Mouse (Mus musculus) thymus, adult 2 months (tissue): ENCODE measurements around the gene Sema5b. TPM values are rescaled to one million over a fixed set of nuclear protein-coding genes. Genes with fewer than 3 reads are reported as not detected.

Experiments used
- DNase-seq: peaks from one replicate; pipeline ENCODE4 v3.0.0; 2021
- H3K27ac ChIP-seq: fragments of 200-500 bp; 2 replicates; pipeline ENCODE4 v1.5.1; 2012; ENCODE audit warnings: low read length, control low read depth; ENCODE audit not compliant: control insufficient read depth, insufficient read depth
- H3K27me3 ChIP-seq: fragments of 200-500 bp; 2 replicates; pipeline ENCODE4 v1.6.1; 2012; ENCODE audit warnings: mild to moderate bottlenecking, low read length, moderate library complexity, mixed read lengths; ENCODE audit not compliant: control insufficient read depth, insufficient read depth
- H3K36me3 ChIP-seq: fragments of 200-500 bp; 2 replicates; pipeline ENCODE4 v1.6.1; 2012; ENCODE audit warnings: mild to moderate bottlenecking, low read length, moderate library complexity; ENCODE audit not compliant: control insufficient read depth, insufficient read depth
- H3K4me1 ChIP-seq: fragments of 200-500 bp; replicated peaks from 2 replicates; pipeline ENCODE4 v1.6.1; 2012; ENCODE audit warnings: low read length; ENCODE audit not compliant: control insufficient read depth, insufficient read depth
- H3K4me3 ChIP-seq: fragments of 200-500 bp; 2 replicates; pipeline ENCODE4 v1.5.1; 2012; ENCODE audit warnings: mild to moderate bottlenecking, low read length, control low read depth, moderate library complexity; ENCODE audit not compliant: control insufficient read depth, insufficient read depth
- CTCF ChIP-seq: fragments of 200-500 bp; IDR thresholded peaks from 2 replicates; pipeline ENCODE4 v1.5.1; 2012; ENCODE audit warnings: mild to moderate bottlenecking, control low read depth, low read length, moderate library complexity, borderline replicate concordance; ENCODE audit not compliant: control insufficient read depth, poor library complexity, insufficient read depth; ENCODE audit errors: extremely low read depth
- POLR2A ChIP-seq: fragments of 200-500 bp; IDR thresholded peaks from 2 replicates; pipeline ENCODE4 v1.6.1; 2012; ENCODE audit warnings: mild to moderate bottlenecking, low read length, control low read depth, moderate library complexity; ENCODE audit not compliant: control insufficient read depth, poor library complexity, insufficient read depth; ENCODE audit errors: extremely low read depth
- WGBS: fragments of 180-500 bp; shearing (Covaris S2); methylation state at CpG from one replicate; pipeline ENCODE4 v1.1.7; 2018; 5-methylcytosine and 5-hydroxymethylcytosine counted together
- polyA plus RNA-seq: library from polyadenylated mRNA; depleted of rRNA; stranded (reverse); fragments of >200 nt; gene quantifications from 2 replicates; pipeline ENCODE4 v1.2.3, GENCODE M21; 2012

The Sema5b gene
- polyA plus RNA-seq, 1 experiment = 0.54 TPM

DNA sequence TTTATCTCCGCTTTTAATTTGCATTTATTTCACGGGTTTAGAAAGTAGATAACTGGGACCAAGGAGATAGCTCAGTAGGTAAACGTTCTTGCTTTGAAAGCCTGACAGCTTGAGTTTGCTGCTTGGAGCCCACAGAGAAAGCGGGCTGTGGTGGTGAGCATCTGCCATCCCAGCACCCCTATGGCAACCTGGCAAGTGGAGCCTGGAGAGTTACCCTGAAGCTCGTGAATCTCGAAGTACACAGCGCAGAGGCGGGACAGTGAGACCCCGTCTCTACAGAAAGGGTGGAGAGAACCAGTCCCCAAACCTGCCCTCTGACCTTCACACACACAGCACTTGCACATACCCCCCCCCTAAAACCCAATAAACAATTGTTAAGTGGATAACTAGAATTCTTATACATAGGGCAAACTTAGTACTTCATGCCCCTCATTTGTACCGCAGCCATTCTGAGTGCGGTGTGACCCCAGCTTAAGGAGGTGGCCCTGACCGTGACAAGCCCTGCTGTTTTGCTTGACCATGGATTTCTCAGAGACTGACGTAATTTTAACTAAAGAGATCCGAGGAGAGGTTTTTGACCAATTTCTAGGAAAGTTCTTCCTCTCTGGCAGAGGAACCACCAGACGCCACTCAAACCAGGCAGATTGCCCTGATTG is 27.4 kb downstream of the Sema5b start:
- WGBS = 83% methylated on average over 15 of the region's 15 CpGs
- TF ChIP-seq CTCF (no peak), POLR2A (no peak)
- H3K4me3 ChIP-seq = no peak overlapping the region

DNA sequence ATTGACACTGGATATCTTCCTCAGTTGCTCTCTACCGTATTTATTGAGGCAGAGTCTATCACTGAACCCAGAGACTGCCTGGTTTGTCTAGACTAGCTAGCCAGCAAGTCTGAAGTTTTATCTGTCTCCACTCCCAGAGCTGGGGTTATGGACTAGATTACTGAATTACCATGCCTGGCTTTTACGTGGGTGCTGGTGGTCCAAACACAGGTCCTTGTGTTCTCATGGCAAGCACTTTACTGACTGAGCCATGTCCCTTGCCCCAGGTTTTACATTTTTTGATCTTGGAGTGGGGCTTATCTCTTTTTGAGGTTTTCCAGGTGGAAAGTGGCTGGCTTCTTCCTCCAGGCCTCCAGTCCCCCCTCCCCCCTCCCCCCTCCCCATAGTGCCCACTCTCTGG is 28.4 kb downstream of the Sema5b start:
- no peak overlapping the region for H3K4me3 ChIP-seq
- H3K36me3 ChIP-seq = no peaks in the 10 kb centered on the region
- H3K27ac ChIP-seq = no peak overlapping the region
- no peak for DNase-seq
- H3K4me1 ChIP-seq = no peaks in the 10 kb centered on the region
- TF ChIP-seq POLR2A (no peak), CTCF (no peak)
- H3K27me3 ChIP-seq = no peaks in the 10 kb centered on the region
- 85% methylated on average over 2 of the region's 2 CpGs for WGBS

More for the DNA sequence above, 27.4 kb downstream of the Sema5b start:
- Histone ChIP-seq H3K27me3 (no peaks in the 10 kb centered on the region), H3K4me1 (no peaks in the 10 kb centered on the region), H3K27ac (no peak overlapping the region), H3K36me3 (no peaks in the 10 kb centered on the region)
- DNase-seq = no peak

DNA sequence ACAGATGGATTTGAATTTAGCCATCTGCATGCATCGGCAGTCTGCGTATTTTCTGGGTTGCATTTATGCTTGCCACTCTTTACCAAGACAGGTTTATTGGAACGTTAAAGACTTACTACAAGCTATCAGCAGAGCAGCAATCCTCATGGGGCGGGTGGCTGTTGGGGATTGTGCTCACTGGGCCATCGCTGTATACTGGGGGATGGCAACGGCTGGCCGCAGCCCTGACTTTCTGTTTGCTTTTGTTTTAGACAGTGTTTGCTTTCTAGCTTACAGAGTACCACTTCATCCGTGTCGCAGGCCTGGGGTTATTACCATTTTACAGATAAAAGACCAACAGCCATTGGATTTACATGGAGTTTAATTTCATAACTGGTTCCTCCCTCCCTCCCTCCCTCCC is 28.8 kb downstream of the Sema5b start:
- no peaks in the 10 kb centered on the region for H3K36me3 ChIP-seq
- WGBS = 77% methylated on average over 9 of the region's 9 CpGs
- DNase-seq = no peak

DNA sequence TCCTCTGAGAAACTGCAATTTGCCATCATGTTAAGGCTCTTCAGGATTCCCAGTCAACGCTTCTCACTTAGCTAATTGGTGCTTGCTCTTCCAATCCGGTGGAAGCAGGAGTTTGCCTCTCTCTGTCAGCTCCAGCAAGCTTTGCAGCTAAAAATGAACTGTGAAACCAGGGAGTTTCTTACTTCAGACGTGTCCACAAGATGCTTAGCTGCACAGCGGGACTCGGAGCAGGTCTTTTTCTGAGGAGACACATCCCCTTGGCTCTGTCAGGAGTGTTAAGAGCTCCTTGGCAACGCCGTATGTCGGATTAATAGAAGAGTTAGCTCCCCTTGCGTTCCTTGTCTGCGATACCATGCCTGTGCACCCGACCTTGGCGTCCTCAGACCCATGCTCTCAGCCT is 29.7 kb downstream of the Sema5b start:
- Histone ChIP-seq H3K27ac (no peak overlapping the region), H3K4me1 (no peaks in the 10 kb centered on the region), H3K27me3 (no peaks in the 10 kb centered on the region), H3K4me3 (no peak overlapping the region), H3K36me3 (no peaks in the 10 kb centered on the region)
- DNase-seq = no peak
- TF ChIP-seq CTCF (no peak), POLR2A (no peak)
- 76% methylated on average over 12 of the region's 12 CpGs for WGBS

More for the DNA sequence above, 28.8 kb downstream of the Sema5b start:
- H3K27ac ChIP-seq = no peak overlapping the region
- no peak for TF ChIP-seq CTCF
- no peak for TF ChIP-seq POLR2A
- H3K4me3 ChIP-seq = no peak overlapping the region
- no peaks in the 10 kb centered on the region for H3K27me3 ChIP-seq
- H3K4me1 ChIP-seq = no peaks in the 10 kb centered on the region

DNA sequence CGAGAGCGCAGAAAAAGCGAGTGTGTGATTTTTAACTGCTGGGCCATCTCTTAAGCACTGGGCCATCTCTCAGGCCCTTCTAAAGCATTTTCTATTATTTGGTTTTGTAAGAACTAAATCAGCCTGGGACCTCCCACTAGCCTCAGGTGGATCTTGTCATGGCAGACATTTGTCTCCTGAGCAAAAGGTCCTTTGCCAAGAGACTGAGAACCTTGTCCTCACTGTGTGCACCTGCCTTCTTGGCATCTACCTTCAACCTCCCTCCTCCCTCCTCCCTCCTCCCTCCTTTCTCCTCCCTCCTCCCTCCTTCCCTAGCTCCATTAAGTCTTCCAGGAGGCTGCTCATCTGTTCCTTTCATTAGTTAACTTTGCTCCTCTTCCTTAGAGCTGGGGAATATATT is 32.6 kb downstream of the Sema5b start:
- H3K36me3 ChIP-seq = no peaks in the 10 kb centered on the region
- no peak overlapping the region for H3K27ac ChIP-seq
- DNase-seq = no peak
- H3K4me1 ChIP-seq = no peaks in the 10 kb centered on the region
- WGBS = 96% methylated on average over 3 of the region's 3 CpGs
- no peak overlapping the region for H3K4me3 ChIP-seq
- H3K27me3 ChIP-seq = no peaks in the 10 kb centered on the region
- TF ChIP-seq POLR2A (no peak), CTCF (no peak)

DNA sequence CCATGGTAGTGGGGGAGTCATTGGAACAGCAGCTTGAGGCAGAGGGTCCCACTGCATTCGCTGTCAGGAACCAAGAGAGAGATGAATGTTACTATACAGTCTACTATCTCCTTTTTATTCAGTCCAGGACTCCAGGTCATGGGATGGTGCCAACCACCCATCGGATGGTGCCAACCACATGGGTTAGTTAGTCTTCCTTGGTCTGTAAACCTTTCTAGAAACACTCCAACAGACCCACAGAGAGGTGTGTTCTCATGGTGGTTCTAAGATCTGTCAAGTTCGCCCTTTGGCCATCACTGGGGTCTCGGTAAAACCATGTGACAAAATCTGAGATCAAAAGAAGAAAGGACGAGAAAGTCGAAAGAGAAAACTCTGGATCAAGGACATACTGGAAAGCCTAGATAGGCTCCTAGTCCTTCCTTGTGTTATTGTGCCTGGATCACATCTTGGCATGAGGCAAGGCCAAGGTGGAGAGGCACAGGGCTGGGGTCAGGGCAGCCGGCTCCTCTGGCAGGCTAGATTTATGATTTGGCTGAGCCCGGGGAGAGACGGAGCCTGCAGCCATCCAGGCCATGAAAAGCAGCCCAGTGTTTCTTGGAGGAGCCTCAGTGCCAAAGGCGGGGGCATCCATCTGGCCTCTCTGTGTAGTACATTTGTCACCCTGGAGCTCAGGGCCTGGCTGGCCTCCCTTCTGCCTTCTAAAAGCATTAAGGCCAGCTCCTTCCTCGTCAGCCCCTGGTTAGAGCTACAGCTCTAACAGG is 36.4 kb downstream of the Sema5b start:
- H3K4me3 ChIP-seq = no peak overlapping the region
- TF ChIP-seq CTCF (no peak), POLR2A (no peak)
- H3K36me3 ChIP-seq = no peaks in the 10 kb centered on the region
- H3K4me1 ChIP-seq = no peaks in the 10 kb centered on the region
- 96% methylated on average over 11 of the region's 11 CpGs for WGBS
- no peaks in the 10 kb centered on the region for H3K27me3 ChIP-seq
- no peak overlapping the region for H3K27ac ChIP-seq
- no peak for DNase-seq
